Mouse (Mus musculus) CH12.LX (cell line): ENCODE measurements around the gene Atxn7l3.

Experiments
- CTCF ChIP-seq, 2 experiments: IDR thresholded peaks in 1 of 2; conservative IDR thresholded peaks in 1 of 2; 2 replicates each; pipeline ENCODE4 v1.5.1; 2011 to 2012; ENCODE audit warnings: low read depth in 2 of 2, low read length in 2 of 2, improper control_type of control experiment in 1 of 2, inconsistent platforms in 1 of 2, mild to moderate bottlenecking in 1 of 2, moderate library complexity in 1 of 2
- EP300 ChIP-seq: IDR thresholded peaks from 2 replicates; pipeline ENCODE4 v1.6.1; 2011; ENCODE audit warnings: low read length, improper control_type of control experiment
- ETS1 ChIP-seq: conservative IDR thresholded peaks from 2 replicates; pipeline ENCODE4 v1.6.1; 2012; ENCODE audit warnings: low read depth, mild to moderate bottlenecking, inconsistent platforms, low read length, improper control_type of control experiment, moderate library complexity
- KAT2A ChIP-seq: IDR thresholded peaks from 2 replicates; pipeline ENCODE4 v1.6.1; 2012; ENCODE audit warnings: low read length, improper control_type of control experiment, inconsistent platforms; ENCODE audit not compliant: insufficient replicate concordance
- MAFK ChIP-seq: IDR thresholded peaks from 2 replicates; pipeline ENCODE4 v1.6.1; 2011; ENCODE audit warnings: low read length, improper control_type of control experiment; ENCODE audit not compliant: insufficient replicate concordance
- MEF2A ChIP-seq: IDR thresholded peaks from 2 replicates; pipeline ENCODE4 v1.6.1; 2014; ENCODE audit warnings: low read depth, mild to moderate bottlenecking, inconsistent platforms, low read length, improper control_type of control experiment, borderline replicate concordance
- MXI1 ChIP-seq: IDR thresholded peaks from 2 replicates; pipeline ENCODE4 v1.6.1; 2011; ENCODE audit warnings: mild to moderate bottlenecking, low read depth, low read length, improper control_type of control experiment
- POLR2A ChIP-seq: IDR thresholded peaks from 2 replicates; pipeline ENCODE4 v1.6.1; 2011; ENCODE audit warnings: low read depth, mild to moderate bottlenecking, improper control_type of control experiment, low read length
- RCOR1 ChIP-seq: conservative IDR thresholded peaks from 2 replicates; pipeline ENCODE4 v1.6.1; 2012; ENCODE audit warnings: low read depth, mild to moderate bottlenecking, inconsistent platforms, low read length, improper control_type of control experiment
- SIN3A ChIP-seq: IDR thresholded peaks from 2 replicates; pipeline ENCODE4 v1.6.1; 2012; ENCODE audit warnings: low read length, improper control_type of control experiment, inconsistent platforms
- SMC3 ChIP-seq: IDR thresholded peaks from 2 replicates; pipeline ENCODE4 v1.6.1; 2011; ENCODE audit warnings: low read depth, low read length, improper control_type of control experiment
- USF1 ChIP-seq: IDR thresholded peaks from 2 replicates; pipeline ENCODE4 v1.6.1; 2014; ENCODE audit warnings: low read depth, mild to moderate bottlenecking, inconsistent platforms, low read length, improper control_type of control experiment
- ZC3H11A ChIP-seq: IDR thresholded peaks from 2 replicates; pipeline ENCODE4 v1.6.1; 2012; ENCODE audit warnings: low read depth, mild to moderate bottlenecking, inconsistent platforms, low read length, improper control_type of control experiment

- TF ChIP-seq ETS1 = no peak
- no peak for TF ChIP-seq ZC3H11A
- no peak for TF ChIP-seq POLR2A
- no peak for TF ChIP-seq SMC3
- TF ChIP-seq MAFK = no peak
- peak in 1 of 2 experiments; percentile 45; a peak in 2 of 4 replicates for TF ChIP-seq CTCF (conservative IDR thresholded peaks at IDR 0.05 in 1 of 2, IDR thresholded peaks at IDR 0.05 in 1 of 2; ENCODE audit: low read depth in 2 of 2, low read length in 2 of 2)
- TF ChIP-seq SIN3A = no peak
- no peak for TF ChIP-seq EP300
- TF ChIP-seq RCOR1 = no peak
- TF ChIP-seq MEF2A = no peak
- TF ChIP-seq USF1 = no peak
- TF ChIP-seq KAT2A = no peak
- no peak for TF ChIP-seq MXI1
These were observed 38.9 kb downstream of the Atxn7l3 start for GRCm38 (mm10) chr11:102257514-102257913.
